Mouse (Mus musculus) testis, adult 2 months (tissue): ENCODE data around the gene Ncl. TPM values are rescaled to one million over a fixed set of nuclear protein-coding genes. Genes with fewer than 3 reads are reported as not detected.
"Not testable (repeated sequence)": the region's sequence is repeated elsewhere in the genome, so short reads cannot be mapped to it uniquely, and the experiment has no call there.

ENCODE experiments used
- H3K27ac ChIP-seq: fragments of 200-500 bp; 2 replicates; pipeline ENCODE4 v1.5.1; 2012; ENCODE audit warnings: low read depth, low read length; ENCODE audit not compliant: control insufficient read depth, insufficient read depth
- H3K27me3 ChIP-seq: fragments of 200-500 bp; 2 replicates; pipeline ENCODE4 v1.6.1; 2012; ENCODE audit warnings: mild to moderate bottlenecking, low read length, moderate library complexity; ENCODE audit not compliant: control insufficient read depth, insufficient read depth
- H3K36me3 ChIP-seq: fragments of 200-500 bp; 2 replicates; pipeline ENCODE4 v1.6.1; 2012; ENCODE audit warnings: mild to moderate bottlenecking, low read length; ENCODE audit not compliant: control insufficient read depth, insufficient read depth
- H3K4me1 ChIP-seq: fragments of 200-500 bp; 2 replicates; pipeline ENCODE4 v1.6.1; 2012; ENCODE audit warnings: low read length; ENCODE audit not compliant: control insufficient read depth, insufficient read depth
- H3K4me3 ChIP-seq: fragments of 200-500 bp; 2 replicates; pipeline ENCODE4 v1.5.1; 2012; ENCODE audit warnings: low read depth, mild to moderate bottlenecking, low read length, moderate library complexity, mixed read lengths; ENCODE audit not compliant: control insufficient read depth
- CTCF ChIP-seq: fragments of 200-500 bp; IDR thresholded peaks from 2 replicates; pipeline ENCODE4 v1.5.1; 2012; ENCODE audit warnings: low read depth, mild to moderate bottlenecking, inconsistent platforms, low read length, moderate library complexity; ENCODE audit not compliant: control insufficient read depth, insufficient read depth, insufficient replicate concordance
- POLR2A ChIP-seq: fragments of 200-500 bp; IDR thresholded peaks from 2 replicates; pipeline ENCODE4 v1.6.1; 2012; ENCODE audit warnings: low read depth, mild to moderate bottlenecking, inconsistent platforms, low read length, moderate library complexity; ENCODE audit not compliant: control insufficient read depth
- polyA plus RNA-seq: library from polyadenylated mRNA; depleted of rRNA; stranded (reverse); fragments of >200 nt; gene quantifications from 2 replicates; pipeline ENCODE4 v1.2.3, GENCODE M21; 2012

Gene Ncl
- polyA plus RNA-seq, 1 experiment: 5.7 TPM

- no peak overlapping the region for H3K4me3 ChIP-seq
- H3K27ac ChIP-seq: no peak overlapping the region
- no peaks in the 10 kb centered on the region for H3K36me3 ChIP-seq
- H3K27me3 ChIP-seq: no peaks in the 10 kb centered on the region
- TF ChIP-seq POLR2A (no peak), CTCF (no peak)
- no peaks in the 10 kb centered on the region for H3K4me1 ChIP-seq
These were observed 16.8 kb downstream of the Ncl start for GRCm38 (mm10) chr1:86342371-86342770.

GRCm38 (mm10) chr1:86341096-86341495 lies 18.1 kb downstream of the Ncl start:
- not testable (repeated sequence) for H3K4me1 ChIP-seq, H3K27ac ChIP-seq, H3K4me3 ChIP-seq, H3K36me3 ChIP-seq, H3K27me3 ChIP-seq

GRCm38 (mm10) chr1:86339156-86339812 lies 19.9 kb downstream of the Ncl start:
- TF ChIP-seq POLR2A (no peak), CTCF (peak; percentile 42; the same call in 1 of the 2 replicates)
- Histone ChIP-seq H3K27me3 (no peaks in the 10 kb centered on the region), H3K4me3 (no peak overlapping the region), H3K4me1 (no peaks in the 10 kb centered on the region), H3K36me3 (no peaks in the 10 kb centered on the region), H3K27ac (no peak overlapping the region)

- Histone ChIP-seq H3K27me3 (no peaks in the 10 kb centered on the region), H3K4me1 (no peaks in the 10 kb centered on the region), H3K4me3 (no peak overlapping the region), H3K36me3 (no peaks in the 10 kb centered on the region), H3K27ac (no peak overlapping the region)
- TF ChIP-seq CTCF: no peak
- TF ChIP-seq POLR2A: no peak
These were observed 22.9 kb downstream of the Ncl start for GRCm38 (mm10) chr1:86336330-86336729.

GRCm38 (mm10) chr1:86320822-86321413 lies 38.3 kb downstream of the Ncl start:
- Histone ChIP-seq H3K27me3 (no peaks in the 10 kb centered on the region), H3K36me3 (no peaks in the 10 kb centered on the region), H3K4me3 (no peak overlapping the region), H3K27ac (no peak overlapping the region), H3K4me1 (no peaks in the 10 kb centered on the region)
- no peak for TF ChIP-seq CTCF
- TF ChIP-seq POLR2A: no peak

- Histone ChIP-seq H3K27me3 (no peaks in the 10 kb centered on the region), H3K4me3 (no peak overlapping the region), H3K36me3 (no peaks in the 10 kb centered on the region), H3K27ac (no peak overlapping the region), H3K4me1 (peaks cover 4% of the 10 kb centered on the region)
- TF ChIP-seq CTCF (no peak), POLR2A (no peak)
These were observed 45.5 kb downstream of the Ncl start for GRCm38 (mm10) chr1:86313772-86314125.

- Histone ChIP-seq H3K4me3 (no peak overlapping the region), H3K36me3 (no peaks in the 10 kb centered on the region), H3K27me3 (no peaks in the 10 kb centered on the region), H3K4me1 (peaks cover 4% of the 10 kb centered on the region), H3K27ac (no peak overlapping the region)
- TF ChIP-seq POLR2A (no peak), CTCF (no peak)
These were observed 46.0 kb downstream of the Ncl start for GRCm38 (mm10) chr1:86313096-86313771.

GRCm38 (mm10) chr1:86312269-86312668 lies 46.9 kb downstream of the Ncl start:
- Histone ChIP-seq H3K4me3 (no peak overlapping the region), H3K4me1 (peaks cover 4% of the 10 kb centered on the region)

More at GRCm38 (mm10) chr1:86312269-86312668, 46.9 kb downstream of the Ncl start:
- no peaks in the 10 kb centered on the region for H3K36me3 ChIP-seq
- no peaks in the 10 kb centered on the region for H3K27me3 ChIP-seq
- TF ChIP-seq POLR2A (no peak), CTCF (no peak)
- no peak overlapping the region for H3K27ac ChIP-seq
